8 mouse cellular contexts compared by ENCODE assay signal in genomic region chr1:89457126-89458031, GRCm38 (mm10). TPM values are rescaled to one million over a fixed set of nuclear protein-coding genes. Genes with fewer than 3 reads are reported as not detected.
DNase-seq lines count a peak whose midpoint lies in the region; ATAC-seq and TF ChIP-seq lines count a peak whose summit lies in the region.

No protein-coding gene starts in this region.

- no peak for TF ChIP-seq POLR2A in heart, adult 2 months (IDR thresholded peaks at IDR 0.05; ENCODE audit: insufficient read depth, low read depth, low read length)

- no peak overlapping the region for H3K9ac ChIP-seq in heart, adult 2 months (ENCODE audit: low read depth, low read length)
- H3K9ac ChIP-seq in hindbrain, embryonic 12.5 days: 0 out of 2 replicates have a peak overlapping the region, but pooled peaks have one; percentile 92

- H3K79me2 ChIP-seq in heart, adult 2 months (replicated peaks; ENCODE audit: control insufficient read depth, insufficient read depth, low read length): peaks cover 10% of the 10 kb centered on the region

- ATAC-seq in hindbrain, embryonic 12.5 days (ENCODE audit: low FRiP score): no peak
- ATAC-seq in inflammation-experienced regulatory T-cells, adult 6 months: no peak
- no peak for ATAC-seq in erythroid progenitor cell, adult 5-6 weeks (replicated peaks; ENCODE audit: low FRiP score, poor library complexity, severe bottlenecking)

- no peak for TF ChIP-seq CTCF in heart, adult 2 months (IDR thresholded peaks at IDR 0.05)

- peak overlapping the region; percentile 82 for H3K4me2 ChIP-seq in hindbrain, embryonic 12.5 days (replicated peaks)

- peaks cover 46% of the 10 kb centered on the region for H3K4me1 ChIP-seq in heart, embryonic 10.5 days
- peaks cover 9% of the 10 kb centered on the region for H3K4me1 ChIP-seq in heart, adult 2 months (ENCODE audit: control insufficient read depth, insufficient read depth, low read length)
- H3K4me1 ChIP-seq in hindbrain, embryonic 12.5 days: peaks cover 45% of the 10 kb centered on the region
- peaks cover 69% of the 10 kb centered on the region for H3K4me1 ChIP-seq in midbrain, embryonic 10.5 days

- H3K27ac ChIP-seq in heart, embryonic 10.5 days: no peak overlapping the region
- H3K27ac ChIP-seq in heart, adult 2 months: no peak overlapping the region
- H3K27ac ChIP-seq in hindbrain, embryonic 12.5 days: no peak overlapping the region
- H3K27ac ChIP-seq in midbrain, embryonic 10.5 days (replicated peaks): no peak overlapping the region

- H3K36me3 ChIP-seq in heart, embryonic 10.5 days: peaks cover 6% of the 10 kb centered on the region
- H3K36me3 ChIP-seq in heart, adult 2 months (ENCODE audit: control insufficient read depth, insufficient read depth, low read length): no peaks in the 10 kb centered on the region
- peaks cover 5% of the 10 kb centered on the region for H3K36me3 ChIP-seq in hindbrain, embryonic 12.5 days
- peaks cover 18% of the 10 kb centered on the region for H3K36me3 ChIP-seq in midbrain, embryonic 10.5 days

- DNase-seq in heart, embryonic 10.5 days (ENCODE audit: low spot score): no peak
- no peak for DNase-seq in heart, adult 2 months
- peak; percentile 79 for DNase-seq in NIH3T3 (ENCODE audit: low read depth)
- DNase-seq in midbrain, embryonic 10.5 days (ENCODE audit: low spot score): no peak
- DNase-seq in frontal cortex, adult 2 months (ENCODE audit: extremely low spot score in 1 of 2, low spot score in 1 of 2): no peak

- intact Hi-C loops in heart, adult 2 months (cut with DNase I): no loop called here

- TF ChIP-seq EP300 in heart, adult 2 months (IDR thresholded peaks at IDR 0.05; ENCODE audit: insufficient read depth, low read depth, low read length): no peak

- no peaks in the 10 kb centered on the region for H3K9me3 ChIP-seq in heart, embryonic 10.5 days
- H3K9me3 ChIP-seq in hindbrain, embryonic 12.5 days (replicated peaks): peaks cover 5% of the 10 kb centered on the region; the same call in 1 of the 2 replicates
- H3K9me3 ChIP-seq in midbrain, embryonic 10.5 days (replicated peaks): peaks cover 12% of the 10 kb centered on the region; the same call in 1 of the 2 replicates

- peak overlapping the region; percentile 91 for H3K4me3 ChIP-seq in heart, embryonic 10.5 days
- H3K4me3 ChIP-seq in heart, adult 2 months: no peak overlapping the region
- H3K4me3 ChIP-seq in hindbrain, embryonic 12.5 days: 0 out of 2 replicates have a peak overlapping the region, but pooled peaks have one; percentile 93
- H3K4me3 ChIP-seq in midbrain, embryonic 10.5 days: peak overlapping the region; percentile 73

- WGBS in heart, embryonic 10.5 days: 70% methylated on average over 17 of the region's 17 CpGs
- WGBS in heart, adult 2 months: 74% methylated on average over 17 of the region's 17 CpGs
- WGBS in hindbrain, embryonic 12.5 days: 47% methylated on average over 17 of the region's 17 CpGs
- 47% methylated on average over 17 of the region's 17 CpGs for WGBS in midbrain, embryonic 10.5 days

- H3K27me3 ChIP-seq in heart, embryonic 10.5 days (ENCODE audit: insufficient read depth, poor library complexity, severe bottlenecking): peaks cover 11% of the 10 kb centered on the region
- no peaks in the 10 kb centered on the region for H3K27me3 ChIP-seq in heart, adult 2 months (ENCODE audit: control insufficient read depth, insufficient read depth, low read length)
- no peaks in the 10 kb centered on the region for H3K27me3 ChIP-seq in hindbrain, embryonic 12.5 days
- H3K27me3 ChIP-seq in midbrain, embryonic 10.5 days (ENCODE audit: low read depth, poor library complexity, severe bottlenecking): 0 out of 2 replicates have a peak, but pooled peaks cover 11% of the 10 kb centered on the region

RNA-seq across cellular contexts. Expression of gene Agap1, which starts 2.8 kb away (rescaled TPM):
- 7.6 and 10.3 TPM in 2 replicates for polyA plus RNA-seq in heart, embryonic 10.5 days (2016; fragmentation: Nextera tagmentation; extraction: Ambion mirVana)
- 10 to 100 TPM; 59.0 to 62.1 TPM for total RNA-seq in heart, adult 2 months (2021)
- polyA plus RNA-seq in heart, adult 2 months (2012; rRNA removed): 11.4 and 14.6 TPM in 2 replicates
- polyA plus RNA-seq in hindbrain, embryonic 12.5 days (2016; fragmentation: Nextera tagmentation; extraction: Ambion mirVana): 74.8 and 81.3 TPM in 2 replicates
- 16.6 and 23.2 TPM in 2 replicates for polyA plus RNA-seq in midbrain, embryonic 10.5 days (2016; fragmentation: Nextera tagmentation; extraction: Ambion mirVana)
- under 1 TPM in 2 of 3 experiments, not detected in 1; 0.08 to 0.28 TPM for polyA plus RNA-seq in inflammation-experienced regulatory T-cells, adult 6 months (2017; shearing (Covaris generic))
- total RNA-seq in erythroid progenitor cell, adult 5-6 weeks (2015; ENCODE audit: low replicate concordance): 8.4 and 11.2 TPM in 2 replicates
- total RNA-seq in erythroid progenitor cell, adult 5-6 weeks (2017; ENCODE audit: low replicate concordance): 8.3 and 10.1 TPM in 2 replicates
- polyA plus RNA-seq in frontal cortex, adult 2 months (2012; rRNA removed): 51.9 and 67.9 TPM in 2 replicates
